Mouse (Mus musculus) embryonic facial prominence, embryonic 14.5 days (tissue): ENCODE measurements around the gene Ucp3. TPM values are rescaled to one million over a fixed set of nuclear protein-coding genes. Genes with fewer than 3 reads are reported as not detected.

Experiments
- ATAC-seq: fragments of 200-750 bp; cut with Nextera tagmentation; 2 replicates; pipeline ENCODE4 v1.8.0; 2017; ENCODE audit warnings: low read depth, moderate number of reproducible peaks, moderate TSS enrichment
- DNase-seq: peaks from one replicate; pipeline ENCODE4 v3.0.0-alpha.2; 2015; ENCODE audit warnings: low spot score
- H3K27ac ChIP-seq: fragments of 300-500 bp; sonication (generic); replicated peaks from 2 replicates; pipeline ENCODE4 v1.5.1; 2014; ENCODE audit warnings: low read depth, mild to moderate bottlenecking, low read length, moderate library complexity
- H3K27me3 ChIP-seq: fragments of 300-500 bp; sonication (generic); replicated peaks from 2 replicates; pipeline ENCODE4 v1.6.1; 2014; ENCODE audit warnings: low read length; ENCODE audit not compliant: control insufficient read depth, insufficient read depth
- H3K36me3 ChIP-seq: fragments of 300-500 bp; sonication (generic); 2 replicates; pipeline ENCODE4 v1.6.1; 2014; ENCODE audit warnings: low read length, mixed read lengths; ENCODE audit not compliant: control insufficient read depth, insufficient read depth
- H3K4me1 ChIP-seq: fragments of 300-500 bp; sonication (generic); 2 replicates; pipeline ENCODE4 v1.6.1; 2014; ENCODE audit warnings: antibody characterized with exemption, low read length; ENCODE audit not compliant: control insufficient read depth, insufficient read depth
- H3K4me2 ChIP-seq: fragments of 300-500 bp; sonication (generic); 2 replicates; pipeline ENCODE4 v1.6.1; 2014; ENCODE audit warnings: low read depth, mild to moderate bottlenecking, low read length, moderate library complexity, mixed read lengths
- H3K4me3 ChIP-seq: fragments of 300-500 bp; sonication (generic); 2 replicates; pipeline ENCODE4 v1.5.1; 2014; ENCODE audit warnings: low read depth, mild to moderate bottlenecking, low read length
- H3K9ac ChIP-seq: fragments of 300-500 bp; sonication (generic); 2 replicates; pipeline ENCODE4 v1.6.1; 2014; ENCODE audit warnings: low read depth, mild to moderate bottlenecking, low read length, moderate library complexity, mixed read lengths
- H3K9me3 ChIP-seq: fragments of 300-500 bp; sonication (generic); 2 replicates; pipeline ENCODE4 v1.6.1; 2016; ENCODE audit warnings: low read length; ENCODE audit not compliant: control insufficient read depth
- WGBS: fragments of 180-500 bp; shearing (Covaris S2); extraction: QIAGEN DNeasy Blood & Tissue Kit; methylation state at CpG from one replicate; pipeline ENCODE4 v1.1.7; 2014; 5-methylcytosine and 5-hydroxymethylcytosine counted together
- polyA plus RNA-seq: library from polyadenylated mRNA; unstranded; fragments of >200 nt; fragmentation: Nextera tagmentation; extraction: Ambion mirVana; gene quantifications from 2 replicates; pipeline ENCODE4 v1.2.1, GENCODE M21; 2014

Gene Ucp3
- polyA plus RNA-seq, 1 experiment from 2014 or later: 0.24 TPM

GRCm38 (mm10) chr7:100499465-100499864 lies 26.7 kb downstream of the Ucp3 start:
- DNase-seq (no peak), ATAC-seq (no peak)
- Histone ChIP-seq H3K27me3 (no peaks in the 10 kb centered on the region), H3K9ac (no peak overlapping the region), H3K9me3 (no peaks in the 10 kb centered on the region), H3K4me3 (no peak overlapping the region), H3K27ac (no peak overlapping the region), H3K4me1 (peaks cover 19% of the 10 kb centered on the region), H3K36me3 (peaks cover 15% of the 10 kb centered on the region; the same call in 1 of the 2 replicates), H3K4me2 (no peak overlapping the region)

- no peaks in the 10 kb centered on the region for H3K27me3 ChIP-seq
- H3K9me3 ChIP-seq: no peaks in the 10 kb centered on the region
- no peak for ATAC-seq
- no peak overlapping the region for H3K4me2 ChIP-seq
- peaks cover 10% of the 10 kb centered on the region for H3K4me1 ChIP-seq
- WGBS: 60% methylated on average over 16 of the region's 16 CpGs
- no peak overlapping the region for H3K27ac ChIP-seq
- DNase-seq: no peak
- H3K4me3 ChIP-seq: no peak overlapping the region
- peaks cover 15% of the 10 kb centered on the region; the same call in 1 of the 2 replicates for H3K36me3 ChIP-seq
- 0 out of 2 replicates have a peak overlapping the region, but pooled peaks have one; percentile 2 for H3K9ac ChIP-seq
Observed at GRCm38 (mm10) chr7:100500276-100500977, 27.6 kb downstream of the Ucp3 start.

- no peak overlapping the region for H3K4me3 ChIP-seq
- peaks cover 15% of the 10 kb centered on the region; the same call in 1 of the 2 replicates for H3K36me3 ChIP-seq
- H3K4me1 ChIP-seq: 0 out of 2 replicates have a peak, but pooled peaks cover 2% of the 10 kb centered on the region
- 58% methylated on average over 6 of the region's 6 CpGs for WGBS
- no peak overlapping the region for H3K4me2 ChIP-seq
- H3K27ac ChIP-seq: no peak overlapping the region
- no peaks in the 10 kb centered on the region for H3K9me3 ChIP-seq
- 0 out of 2 replicates have a peak overlapping the region, but pooled peaks have one; percentile 2 for H3K9ac ChIP-seq
- peak; percentile 13; the same call in 1 of the 2 replicates for ATAC-seq
- no peak for DNase-seq
- no peaks in the 10 kb centered on the region for H3K27me3 ChIP-seq
Observed at GRCm38 (mm10) chr7:100501027-100501843, 28.4 kb downstream of the Ucp3 start.

- ATAC-seq (no peak), DNase-seq (no peak)
- Histone ChIP-seq H3K36me3 (peaks cover 15% of the 10 kb centered on the region; the same call in 1 of the 2 replicates), H3K27ac (no peak overlapping the region), H3K4me1 (no peaks in the 10 kb centered on the region), H3K4me3 (no peak overlapping the region), H3K4me2 (no peak overlapping the region), H3K27me3 (no peaks in the 10 kb centered on the region), H3K9me3 (no peaks in the 10 kb centered on the region), H3K9ac (no peak overlapping the region)
- WGBS: 41% methylated on average over 2 of the region's 2 CpGs
Observed at GRCm38 (mm10) chr7:100501844-100502373, 29.1 kb downstream of the Ucp3 start.

- DNase-seq (no peak), ATAC-seq (no peak)
- Histone ChIP-seq H3K4me3 (no peak overlapping the region), H3K27me3 (no peaks in the 10 kb centered on the region), H3K36me3 (peaks cover 15% of the 10 kb centered on the region; the same call in 1 of the 2 replicates), H3K4me2 (no peak overlapping the region), H3K9ac (no peak overlapping the region), H3K4me1 (no peaks in the 10 kb centered on the region), H3K27ac (no peak overlapping the region), H3K9me3 (no peaks in the 10 kb centered on the region)
- 77% methylated on average over 7 of the region's 7 CpGs for WGBS
Observed at GRCm38 (mm10) chr7:100502374-100502922, 29.7 kb downstream of the Ucp3 start.

- DNase-seq (no peak), ATAC-seq (no peak)
- H3K36me3 ChIP-seq: peaks cover 15% of the 10 kb centered on the region; the same call in 1 of the 2 replicates
- WGBS: 85% methylated on average over 5 of the region's 5 CpGs
- H3K27me3 ChIP-seq: no peaks in the 10 kb centered on the region
- H3K4me3 ChIP-seq: no peak overlapping the region
- no peaks in the 10 kb centered on the region for H3K9me3 ChIP-seq
- H3K27ac ChIP-seq: no peak overlapping the region
- H3K4me1 ChIP-seq: no peaks in the 10 kb centered on the region
- H3K4me2 ChIP-seq: no peak overlapping the region
- no peak overlapping the region for H3K9ac ChIP-seq
Observed at GRCm38 (mm10) chr7:100503076-100503475, 30.3 kb downstream of the Ucp3 start.

GRCm38 (mm10) chr7:100504740-100505487 lies 32.1 kb downstream of the Ucp3 start:
- Histone ChIP-seq H3K27ac (no peak overlapping the region), H3K4me2 (no peak overlapping the region), H3K4me3 (no peak overlapping the region), H3K4me1 (no peaks in the 10 kb centered on the region), H3K9me3 (no peaks in the 10 kb centered on the region), H3K36me3 (no peaks in the 10 kb centered on the region), H3K27me3 (no peaks in the 10 kb centered on the region), H3K9ac (no peak overlapping the region)
- no peak for ATAC-seq
- no peak for DNase-seq
- WGBS: 79% methylated on average over 13 of the region's 13 CpGs

- 71% methylated on average over 4 of the region's 4 CpGs for WGBS
- Histone ChIP-seq H3K27ac (no peak overlapping the region), H3K36me3 (no peaks in the 10 kb centered on the region), H3K27me3 (no peaks in the 10 kb centered on the region), H3K4me2 (no peak overlapping the region), H3K4me3 (no peak overlapping the region), H3K9me3 (no peaks in the 10 kb centered on the region), H3K4me1 (no peaks in the 10 kb centered on the region), H3K9ac (no peak overlapping the region)
- ATAC-seq (no peak), DNase-seq (no peak)
Observed at GRCm38 (mm10) chr7:100506494-100506893, 33.7 kb downstream of the Ucp3 start.
